Mouse (Mus musculus) heart, adult 2 months (tissue): ENCODE results near the gene Ift122. TPM values are rescaled to one million over a fixed set of nuclear protein-coding genes. Genes with fewer than 3 reads are reported as not detected.

ENCODE experiments used
- DNase-seq, 2 experiments: peaks; one replicate each; pipeline ENCODE4 v3.0.0; 2021
- H3K27ac ChIP-seq: fragments of 200-600 bp; 2 replicates; pipeline ENCODE4 v1.8.1; 2022
- H3K27me3 ChIP-seq: fragments of 200-500 bp; 2 replicates; pipeline ENCODE4 v1.6.1; 2012; ENCODE audit warnings: mild to moderate bottlenecking, low read length, inconsistent platforms, mixed read lengths; ENCODE audit not compliant: control insufficient read depth, insufficient read depth
- H3K36me3 ChIP-seq: fragments of 200-500 bp; 2 replicates; pipeline ENCODE4 v1.6.1; 2012; ENCODE audit warnings: low read length, inconsistent platforms; ENCODE audit not compliant: control insufficient read depth, insufficient read depth
- H3K4me1 ChIP-seq: fragments of 200-500 bp; 2 replicates; pipeline ENCODE4 v1.6.1; 2011; ENCODE audit warnings: low read length; ENCODE audit not compliant: control insufficient read depth, insufficient read depth
- H3K4me3 ChIP-seq: fragments of 200-600 bp; 2 replicates; pipeline ENCODE4 v1.8.1; 2022
- H3K79me2 ChIP-seq: fragments of 200-500 bp; replicated peaks from 2 replicates; pipeline ENCODE4 v1.6.1; 2012; ENCODE audit warnings: mild to moderate bottlenecking, inconsistent platforms, low read length, moderate library complexity, mixed read lengths; ENCODE audit not compliant: control insufficient read depth, insufficient read depth
- H3K9ac ChIP-seq: fragments of 200-500 bp; 2 replicates; pipeline ENCODE4 v1.6.1; 2012; ENCODE audit warnings: low read depth, mild to moderate bottlenecking, control low read depth, inconsistent platforms, low read length, mixed read lengths
- CTCF ChIP-seq: fragments of 200-600 bp; IDR thresholded peaks from 2 replicates; pipeline ENCODE4 v1.8.1; 2022; ENCODE audit warnings: antibody characterized with exemption, mild to moderate bottlenecking, moderate library complexity
- EP300 ChIP-seq: fragments of 200-500 bp; IDR thresholded peaks from 2 replicates; pipeline ENCODE4 v1.6.1; 2011; ENCODE audit warnings: low read depth, low read length, control low read depth; ENCODE audit not compliant: insufficient read depth
- POLR2A ChIP-seq: fragments of 200-500 bp; IDR thresholded peaks from 2 replicates; pipeline ENCODE4 v1.6.1; 2011; ENCODE audit warnings: mild to moderate bottlenecking, low read depth, low read length, control low read depth; ENCODE audit not compliant: insufficient read depth
- WGBS: fragments of 180-500 bp; shearing (Covaris S2); methylation state at CpG from one replicate; pipeline ENCODE4 v1.1.7; 2018; 5-methylcytosine and 5-hydroxymethylcytosine counted together
- intact Hi-C: fragments of 180-260 bp; cut with DNase I; formaldehyde crosslinking; loops from one replicate; pipeline ENCODE4 v1.15.1; 2025
- polyA plus RNA-seq: library from polyadenylated mRNA; depleted of rRNA; stranded (reverse); fragments of >200 nt; gene quantifications from 2 replicates; pipeline ENCODE4 v1.2.3, GENCODE M21; 2012
- total RNA-seq, 2 experiments: library from RNA; stranded (reverse); gene quantifications; 2 replicates each; pipeline ENCODE4 v1.2.3; 2021

Ift122 gene
- total and polyA plus RNA-seq, 3 experiments = 6.6 to 12.8 (median 7.3) TPM

- Histone ChIP-seq H3K9ac (peak within 1 kb of the TSS; percentile 99), H3K4me1 (peaks cover 10% of the 10 kb centered on the region), H3K4me3 (peak within 1 kb of the TSS; percentile 99), H3K79me2 (0 out of 2 replicates have a peak, but pooled peaks cover 3% of the 10 kb centered on the region), H3K27me3 (no peaks in the 10 kb centered on the region), H3K27ac (peak within 1 kb of the TSS; percentile 98), H3K36me3 (peaks cover 13% of the 10 kb centered on the region)
- WGBS = 1% methylated on average over 47 of the region's 47 CpGs
- DNase-seq = peak; percentile 92
- intact Hi-C loops = loop anchor here (5.0 kb wide), 1 partner anchor 206 kb away; the partner anchor contains the start of gene Mkrn2
- peak; percentile 90 for TF ChIP-seq POLR2A
- TF ChIP-seq EP300 = no peak
- peak; percentile 84 for TF ChIP-seq CTCF
Measured at GRCm38 (mm10) chr6:115808488-115809231, 44.6 kb upstream of the Ift122 start, which contains the start of gene Rpl32. Gene Rpl32, minus strand, starts transcription at chr6:115808747.

DNA sequence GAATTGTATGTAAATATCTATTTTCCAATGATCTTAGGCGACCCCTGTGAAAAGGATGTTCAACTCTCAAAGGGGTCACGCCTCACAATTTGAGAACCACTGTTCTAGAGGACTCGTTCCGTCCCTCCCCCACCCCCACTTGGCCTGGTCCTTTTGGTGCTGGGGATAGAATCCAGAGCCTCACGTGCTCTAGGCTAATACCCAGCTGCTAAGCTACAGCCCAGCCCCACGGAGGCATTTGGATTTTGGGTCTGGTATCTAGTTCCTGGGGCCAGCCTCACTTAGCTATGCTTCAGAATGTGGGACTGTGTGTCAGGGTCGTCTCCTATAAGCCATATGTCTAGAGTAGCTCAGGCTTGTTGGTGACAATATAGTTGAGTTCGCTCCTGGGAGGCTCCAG lies 41.7 kb upstream of the Ift122 start:
- DNase-seq = no peak
- intact Hi-C loops = no loop called here
- no peak for TF ChIP-seq POLR2A
- no peak for TF ChIP-seq EP300
- TF ChIP-seq CTCF = no peak
- Histone ChIP-seq H3K36me3 (peaks cover 5% of the 10 kb centered on the region; the same call in 1 of the 2 replicates), H3K27ac (no peak overlapping the region), H3K79me2 (0 out of 2 replicates have a peak, but pooled peaks cover 3% of the 10 kb centered on the region), H3K27me3 (no peaks in the 10 kb centered on the region), H3K4me3 (no peak overlapping the region), H3K9ac (no peak overlapping the region), H3K4me1 (peaks cover 11% of the 10 kb centered on the region)
- 66% methylated on average over 8 of the region's 8 CpGs for WGBS

DNA sequence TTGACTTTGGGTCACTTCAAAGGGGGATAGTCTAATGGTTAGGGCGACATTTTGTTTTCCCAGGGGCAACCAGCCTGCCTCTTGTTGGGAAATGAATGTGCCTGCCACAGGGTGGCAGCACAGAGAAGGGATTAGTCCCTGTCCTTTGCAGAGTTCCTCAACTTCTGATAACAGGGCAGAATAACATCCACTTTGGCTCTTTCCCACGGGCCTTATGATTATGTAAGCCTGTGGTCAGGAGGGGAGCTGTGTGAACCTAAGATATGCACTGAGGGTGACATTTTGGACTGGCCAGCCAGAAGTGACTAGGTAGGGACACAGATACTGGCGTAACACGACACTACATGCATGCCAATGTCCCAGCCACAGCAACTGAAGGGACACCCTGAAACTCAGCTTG lies 39.2 kb upstream of the Ift122 start:
- intact Hi-C loops = no loop called here
- 24% methylated on average over 4 of the region's 4 CpGs for WGBS
- no peak overlapping the region for H3K9ac ChIP-seq

GRCm38 (mm10) chr6:115815041-115815440 lies 38.2 kb upstream of the Ift122 start:
- 60% methylated on average over 4 of the region's 4 CpGs for WGBS
- H3K4me1 ChIP-seq = peaks cover 4% of the 10 kb centered on the region; the same call in 1 of the 2 replicates
- no peaks in the 10 kb centered on the region for H3K27me3 ChIP-seq
- TF ChIP-seq CTCF = no peak
- TF ChIP-seq EP300 = no peak
- TF ChIP-seq POLR2A = no peak
- no peaks in the 10 kb centered on the region for H3K79me2 ChIP-seq
- no peak overlapping the region; the same call in 1 of the 2 replicates for H3K27ac ChIP-seq
- intact Hi-C loops = no loop called here
- DNase-seq = no peak
- H3K36me3 ChIP-seq = no peaks in the 10 kb centered on the region
- H3K4me3 ChIP-seq = no peak overlapping the region
- H3K9ac ChIP-seq = no peak overlapping the region

More for the DNA sequence above, 39.2 kb upstream of the Ift122 start:
- Histone ChIP-seq H3K27ac (peak overlapping the region; percentile 65), H3K4me3 (no peak overlapping the region), H3K36me3 (no peaks in the 10 kb centered on the region), H3K27me3 (no peaks in the 10 kb centered on the region), H3K4me1 (peaks cover 4% of the 10 kb centered on the region; the same call in 1 of the 2 replicates), H3K79me2 (no peaks in the 10 kb centered on the region)
- peak; percentile 45; the same call in 1 of the 2 replicates for TF ChIP-seq POLR2A
- peak; percentile 63; the same call in 1 of the 2 replicates for TF ChIP-seq EP300
- peak; percentile 77 for TF ChIP-seq CTCF
- DNase-seq = peak; percentile 67 to 79

DNA sequence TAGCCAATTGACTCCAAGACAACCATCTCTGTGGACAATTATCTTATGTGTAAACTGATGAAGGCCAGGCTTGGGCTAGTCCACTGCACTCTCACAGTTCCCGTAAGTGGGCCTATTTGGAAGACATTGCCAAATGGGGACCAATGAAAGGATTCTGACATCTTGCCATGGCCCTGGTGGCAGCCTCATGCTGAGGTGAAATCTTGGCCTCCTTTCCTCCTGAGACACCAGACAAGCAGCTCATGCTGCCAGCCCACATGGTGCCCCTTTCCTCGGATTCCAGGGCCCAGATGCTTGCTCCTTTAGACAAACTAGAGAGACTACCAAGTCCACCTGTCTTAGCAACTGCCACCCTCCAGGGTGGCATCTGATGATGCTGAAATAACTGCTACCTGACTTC lies 35.1 kb upstream of the Ift122 start:
- no peak for TF ChIP-seq POLR2A
- TF ChIP-seq EP300 = no peak
- no peak for TF ChIP-seq CTCF
- H3K36me3 ChIP-seq = no peaks in the 10 kb centered on the region
- H3K4me1 ChIP-seq = peaks cover 4% of the 10 kb centered on the region; the same call in 1 of the 2 replicates
- H3K27ac ChIP-seq = no peak overlapping the region
- 66% methylated on average over 2 of the region's 2 CpGs for WGBS
- H3K79me2 ChIP-seq = no peaks in the 10 kb centered on the region
- H3K9ac ChIP-seq = no peak overlapping the region
- no peak overlapping the region for H3K4me3 ChIP-seq
- intact Hi-C loops = no loop called here
- no peaks in the 10 kb centered on the region for H3K27me3 ChIP-seq
- DNase-seq = no peak

DNA sequence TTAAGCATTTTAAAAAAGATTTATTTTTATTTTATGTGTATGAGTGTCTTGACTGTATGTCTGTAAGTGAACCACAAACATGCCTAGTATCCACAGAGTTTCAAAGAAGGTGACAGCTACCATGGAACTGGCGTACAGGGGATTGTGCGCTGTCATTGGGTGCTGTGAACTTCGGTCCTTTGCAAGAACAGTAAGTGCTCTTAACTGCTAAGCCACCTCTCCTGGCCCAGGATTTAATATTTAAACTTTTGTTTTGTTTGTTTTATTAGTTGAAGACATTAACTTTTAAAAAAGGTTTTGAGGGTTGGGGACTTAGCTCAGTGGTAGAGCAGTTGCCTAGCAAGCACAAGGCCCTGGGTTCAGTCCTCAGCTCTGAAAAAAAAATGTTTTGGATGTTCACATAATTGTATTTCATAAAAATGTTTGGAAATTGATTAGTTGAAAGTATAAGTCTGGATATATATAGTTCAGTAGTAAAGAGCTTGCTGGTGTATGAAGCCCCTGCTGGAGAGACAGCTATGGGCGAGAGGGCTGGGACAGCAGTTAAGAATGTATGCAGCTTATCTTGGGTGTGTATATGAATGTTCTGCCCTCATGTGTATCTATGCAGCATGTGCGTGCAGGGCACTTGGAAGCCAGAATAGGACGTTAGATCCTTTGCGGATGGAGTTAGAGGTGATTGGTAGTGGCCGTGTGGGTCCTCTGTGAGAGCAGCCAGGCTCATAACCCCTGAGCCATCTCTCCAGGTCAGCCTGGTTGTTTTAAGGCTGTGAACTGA lies 31.9 kb upstream of the Ift122 start:
- Histone ChIP-seq H3K27me3 (no peaks in the 10 kb centered on the region), H3K27ac (no peak overlapping the region), H3K4me1 (no peaks in the 10 kb centered on the region), H3K36me3 (no peaks in the 10 kb centered on the region), H3K9ac (no peak overlapping the region), H3K4me3 (no peak overlapping the region), H3K79me2 (no peaks in the 10 kb centered on the region)
- 82% methylated on average over 8 of the region's 8 CpGs for WGBS
- intact Hi-C loops = no loop called here
- TF ChIP-seq CTCF = no peak
- DNase-seq = no peak
